Mouse (Mus musculus): ENCODE results near the gene Trpv2. TPM values are rescaled to one million over a fixed set of nuclear protein-coding genes. Genes with fewer than 3 reads are reported as not detected.

The Trpv2 gene
- polyA plus RNA-seq, 1 experiment from 2014 or later = 7.3 TPM

- Histone ChIP-seq H3K9me3 (no peaks in the 10 kb centered on the region), H3K9ac (no peak overlapping the region), H3K4me3 (replicated peaks) (no peak overlapping the region), H3K27me3 (no peaks in the 10 kb centered on the region; the same call in none of the 2 replicates), H3K36me3 (replicated peaks) (no peaks in the 10 kb centered on the region), H3K27ac (no peak overlapping the region), H3K4me2 (no peak overlapping the region), H3K4me1 (peaks cover 6% of the 10 kb centered on the region; the same call in 1 of the 2 replicates)
- ATAC-seq (ENCODE audit: low FRiP score) = no peak
- WGBS = 98% methylated on average over 2 of the region's 2 CpGs
Measured at GRCm38 (mm10) chr11:62563590-62563989, 10.7 kb upstream of the Trpv2 start.

GRCm38 (mm10) chr11:62565747-62566146 lies 8.5 kb upstream of the Trpv2 start:
- H3K9me3 ChIP-seq = no peaks in the 10 kb centered on the region
- H3K36me3 ChIP-seq (replicated peaks) = no peaks in the 10 kb centered on the region
- no peak overlapping the region for H3K9ac ChIP-seq
- H3K27me3 ChIP-seq = no peaks in the 10 kb centered on the region
- 72% methylated on average over 7 of the region's 7 CpGs for WGBS
- H3K4me1 ChIP-seq = 0 out of 2 replicates have a peak, but pooled peaks cover under 1% of the 10 kb centered on the region
- ATAC-seq (ENCODE audit: low FRiP score) = no peak
- H3K4me2 ChIP-seq = no peak overlapping the region
- no peak overlapping the region for H3K27ac ChIP-seq
- no peak overlapping the region for H3K4me3 ChIP-seq (replicated peaks)

GRCm38 (mm10) chr11:62566211-62566610 lies 8.1 kb upstream of the Trpv2 start:
- Histone ChIP-seq H3K9ac (no peak overlapping the region), H3K9me3 (no peaks in the 10 kb centered on the region), H3K36me3 (replicated peaks) (no peaks in the 10 kb centered on the region), H3K27me3 (no peaks in the 10 kb centered on the region), H3K4me1 (no peaks in the 10 kb centered on the region), H3K27ac (no peak overlapping the region), H3K4me3 (replicated peaks) (no peak overlapping the region), H3K4me2 (no peak overlapping the region)
- 57% methylated on average over 1 of the region's 1 CpGs for WGBS
- ATAC-seq (ENCODE audit: low FRiP score) = no peak

- ATAC-seq (ENCODE audit: low FRiP score) = no peak
- Histone ChIP-seq H3K4me2 (no peak overlapping the region), H3K9me3 (no peaks in the 10 kb centered on the region), H3K4me1 (no peaks in the 10 kb centered on the region), H3K27ac (no peak overlapping the region), H3K9ac (no peak overlapping the region), H3K27me3 (no peaks in the 10 kb centered on the region), H3K36me3 (replicated peaks) (no peaks in the 10 kb centered on the region), H3K4me3 (replicated peaks) (no peak overlapping the region)
- 78% methylated on average over 3 of the region's 3 CpGs for WGBS
Measured at GRCm38 (mm10) chr11:62568300-62568699, 6.0 kb upstream of the Trpv2 start.

GRCm38 (mm10) chr11:62574703-62575085 lies 408 bp downstream of the Trpv2 start:
- Histone ChIP-seq H3K27ac (no peak overlapping the region), H3K4me2 (no peak overlapping the region), H3K9ac (no peak overlapping the region), H3K36me3 (replicated peaks) (no peaks in the 10 kb centered on the region), H3K4me1 (peaks cover 8% of the 10 kb centered on the region), H3K9me3 (no peaks in the 10 kb centered on the region), H3K27me3 (peaks cover 20% of the 10 kb centered on the region), H3K4me3 (replicated peaks) (no peak overlapping the region)
- no peak for ATAC-seq (ENCODE audit: low FRiP score)
- WGBS = 87% methylated on average over 4 of the region's 4 CpGs

- H3K9ac ChIP-seq = peak overlapping the region; percentile 56
- H3K27ac ChIP-seq = no peak overlapping the region
- peak overlapping the region; percentile 91 for H3K4me2 ChIP-seq
- H3K9me3 ChIP-seq = no peaks in the 10 kb centered on the region
- peak overlapping the region; percentile 47 for H3K4me3 ChIP-seq (replicated peaks)
- no peaks in the 10 kb centered on the region for H3K36me3 ChIP-seq (replicated peaks)
- WGBS = 1% methylated on average over 9 of the region's 9 CpGs
- peak; percentile 75 for ATAC-seq (ENCODE audit: low FRiP score)
- H3K27me3 ChIP-seq = peaks cover 20% of the 10 kb centered on the region
- H3K4me1 ChIP-seq = peaks cover 8% of the 10 kb centered on the region
Measured at GRCm38 (mm10) chr11:62575297-62575658, 992 bp downstream of the Trpv2 start.

- ATAC-seq (ENCODE audit: low FRiP score) = peak; percentile 71
- Histone ChIP-seq H3K4me2 (peak overlapping the region; percentile 91), H3K27me3 (peaks cover 20% of the 10 kb centered on the region), H3K9me3 (no peaks in the 10 kb centered on the region), H3K4me3 (replicated peaks) (peak overlapping the region; percentile 47), H3K27ac (no peak overlapping the region), H3K9ac (peak overlapping the region; percentile 56), H3K4me1 (peaks cover 8% of the 10 kb centered on the region), H3K36me3 (replicated peaks) (no peaks in the 10 kb centered on the region)
- 6% methylated on average over 27 of the region's 27 CpGs for WGBS
Measured at GRCm38 (mm10) chr11:62575659-62576438, 1.6 kb downstream of the Trpv2 start.

GRCm38 (mm10) chr11:62576530-62577152 lies 2.4 kb downstream of the Trpv2 start:
- H3K27me3 ChIP-seq = peaks cover 20% of the 10 kb centered on the region
- 66% methylated on average over 16 of the region's 16 CpGs for WGBS
- H3K27ac ChIP-seq = no peak overlapping the region
- no peaks in the 10 kb centered on the region for H3K36me3 ChIP-seq (replicated peaks)
- ATAC-seq (ENCODE audit: low FRiP score) = no peak
- H3K4me1 ChIP-seq = peaks cover 8% of the 10 kb centered on the region
- H3K9me3 ChIP-seq = no peaks in the 10 kb centered on the region
- H3K4me3 ChIP-seq (replicated peaks) = peak overlapping the region; percentile 47; the same call in 1 of the 2 replicates
- peak overlapping the region; percentile 91 for H3K4me2 ChIP-seq
- no peak overlapping the region for H3K9ac ChIP-seq

- Histone ChIP-seq H3K4me2 (no peak overlapping the region), H3K27me3 (0 out of 2 replicates have a peak, but pooled peaks cover 4% of the 10 kb centered on the region), H3K9me3 (no peaks in the 10 kb centered on the region), H3K4me3 (replicated peaks) (no peak overlapping the region), H3K36me3 (replicated peaks) (0 out of 2 replicates have a peak, but pooled peaks cover 5% of the 10 kb centered on the region), H3K27ac (no peak overlapping the region), H3K9ac (no peak overlapping the region), H3K4me1 (no peaks in the 10 kb centered on the region)
- WGBS = 61% methylated on average over 6 of the region's 6 CpGs
- no peak for ATAC-seq (ENCODE audit: low FRiP score)
Measured at GRCm38 (mm10) chr11:62583031-62583430, 8.7 kb downstream of the Trpv2 start.

GRCm38 (mm10) chr11:62584671-62585206 lies 10.5 kb downstream of the Trpv2 start:
- Histone ChIP-seq H3K4me1 (no peaks in the 10 kb centered on the region), H3K27ac (no peak overlapping the region), H3K9me3 (no peaks in the 10 kb centered on the region), H3K36me3 (replicated peaks) (0 out of 2 replicates have a peak, but pooled peaks cover 5% of the 10 kb centered on the region), H3K9ac (no peak overlapping the region), H3K4me3 (replicated peaks) (no peak overlapping the region), H3K4me2 (no peak overlapping the region), H3K27me3 (no peaks in the 10 kb centered on the region)
- 85% methylated on average over 9 of the region's 9 CpGs for WGBS
- no peak for ATAC-seq (ENCODE audit: low FRiP score)

- no peak overlapping the region for H3K4me3 ChIP-seq (replicated peaks)
- no peaks in the 10 kb centered on the region for H3K9me3 ChIP-seq
- H3K4me1 ChIP-seq = no peaks in the 10 kb centered on the region
- H3K27ac ChIP-seq = no peak overlapping the region
- no peak for ATAC-seq (ENCODE audit: low FRiP score)
- WGBS = 92% methylated on average over 5 of the region's 5 CpGs
- 0 out of 2 replicates have a peak, but pooled peaks cover 5% of the 10 kb centered on the region for H3K36me3 ChIP-seq (replicated peaks)
- H3K4me2 ChIP-seq = no peak overlapping the region
- no peaks in the 10 kb centered on the region for H3K27me3 ChIP-seq
- no peak overlapping the region for H3K9ac ChIP-seq
Measured at GRCm38 (mm10) chr11:62587034-62587433, 12.7 kb downstream of the Trpv2 start.

- Histone ChIP-seq H3K4me1 (no peaks in the 10 kb centered on the region), H3K4me2 (no peak overlapping the region), H3K27ac (no peak overlapping the region), H3K4me3 (replicated peaks) (no peak overlapping the region), H3K27me3 (no peaks in the 10 kb centered on the region), H3K9me3 (no peaks in the 10 kb centered on the region), H3K36me3 (replicated peaks) (0 out of 2 replicates have a peak, but pooled peaks cover 5% of the 10 kb centered on the region), H3K9ac (no peak overlapping the region)
- no peak for ATAC-seq (ENCODE audit: low FRiP score)
- WGBS = 79% methylated on average over 10 of the region's 10 CpGs
Measured at GRCm38 (mm10) chr11:62589391-62589790, 15.1 kb downstream of the Trpv2 start.
